Mouse (Mus musculus) lung, embryonic 14.5 days (tissue): ENCODE measurements at regions not wholly inside any gene's neighbourhood (a gene's known extent, or its start where the extent isn't known, plus 50 kb on each side); places are given as distances from the start of the nearest gene placed in this dataset.

ENCODE experiments used
- ATAC-seq: fragments of 200-750 bp; cut with Nextera tagmentation; 2 replicates; pipeline ENCODE4 v1.8.0; 2017; ENCODE audit warnings: mild to moderate bottlenecking, moderate TSS enrichment, moderate library complexity; ENCODE audit not compliant: insufficient read depth
- DNase-seq: peaks from one replicate; pipeline ENCODE4 v3.0.0-alpha.2; 2015
- H3K27ac ChIP-seq: fragments of 300-500 bp; sonication (generic); 2 replicates; pipeline ENCODE4 v1.5.1; 2014; ENCODE audit warnings: low read depth, mild to moderate bottlenecking, moderate library complexity
- H3K27me3 ChIP-seq: fragments of 300-500 bp; sonication (generic); 2 replicates; pipeline ENCODE4 v1.6.1; 2014; ENCODE audit warnings: low read length, control low read depth; ENCODE audit not compliant: insufficient read depth
- H3K36me3 ChIP-seq: fragments of 300-500 bp; sonication (generic); 2 replicates; pipeline ENCODE4 v1.6.1; 2014; ENCODE audit warnings: control low read depth; ENCODE audit not compliant: insufficient read depth
- H3K4me1 ChIP-seq: fragments of 300-500 bp; sonication (generic); 2 replicates; pipeline ENCODE4 v1.6.1; 2014; ENCODE audit warnings: antibody characterized with exemption, control low read depth; ENCODE audit not compliant: insufficient read depth
- H3K4me2 ChIP-seq: fragments of 300-500 bp; sonication (generic); 2 replicates; pipeline ENCODE4 v1.6.1; 2014; ENCODE audit warnings: mild to moderate bottlenecking
- H3K4me3 ChIP-seq: fragments of 300-500 bp; sonication (generic); 2 replicates; pipeline ENCODE4 v1.5.1; 2014; ENCODE audit warnings: low read depth, low read length
- H3K9ac ChIP-seq: fragments of 300-500 bp; sonication (generic); 2 replicates; pipeline ENCODE4 v1.6.1; 2014
- H3K9me3 ChIP-seq: fragments of 300-500 bp; sonication (generic); 2 replicates; pipeline ENCODE4 v1.6.1; 2016; ENCODE audit warnings: low read depth, low read length, control low read depth
- CTCF ChIP-seq: IDR thresholded peaks from 2 replicates; pipeline ENCODE4 v1.5.1; 2016; ENCODE audit warnings: antibody characterized with exemption, low read depth
- WGBS: fragments of 180-500 bp; shearing (Covaris S2); extraction: QIAGEN DNeasy Blood & Tissue Kit; methylation state at CpG from one replicate; pipeline ENCODE4 v1.1.7; 2014; 5-methylcytosine and 5-hydroxymethylcytosine counted together

GRCm38 (mm10) chr10:56994969-56995368 is 491.2 kb upstream of the Hsf2 start:
- no peak overlapping the region for H3K27ac ChIP-seq
- H3K4me1 ChIP-seq, result no peaks in the 10 kb centered on the region
- H3K36me3 ChIP-seq, result no peaks in the 10 kb centered on the region
- TF ChIP-seq CTCF, result no peak
- no peaks in the 10 kb centered on the region for H3K27me3 ChIP-seq
- H3K9me3 ChIP-seq, result no peaks in the 10 kb centered on the region
- no peak for ATAC-seq
- H3K4me2 ChIP-seq, result no peak overlapping the region
- H3K9ac ChIP-seq, result no peak overlapping the region
- no peak overlapping the region for H3K4me3 ChIP-seq
- no peak for DNase-seq
- WGBS, result 94% methylated on average over 3 of the region's 3 CpGs

GRCm38 (mm10) chr10:57000892-57001722 is 485.1 kb upstream of the Hsf2 start:
- Histone ChIP-seq H3K27me3 (no peaks in the 10 kb centered on the region), H3K36me3 (no peaks in the 10 kb centered on the region), H3K9me3 (no peaks in the 10 kb centered on the region), H3K4me3 (no peak overlapping the region), H3K27ac (no peak overlapping the region), H3K4me2 (peak overlapping the region; percentile 42), H3K9ac (no peak overlapping the region), H3K4me1 (no peaks in the 10 kb centered on the region)
- DNase-seq, result peak; percentile 87
- 20% methylated on average over 16 of the region's 16 CpGs for WGBS
- ATAC-seq, result peak; percentile 81
- peak; percentile 82 for TF ChIP-seq CTCF

DNA sequence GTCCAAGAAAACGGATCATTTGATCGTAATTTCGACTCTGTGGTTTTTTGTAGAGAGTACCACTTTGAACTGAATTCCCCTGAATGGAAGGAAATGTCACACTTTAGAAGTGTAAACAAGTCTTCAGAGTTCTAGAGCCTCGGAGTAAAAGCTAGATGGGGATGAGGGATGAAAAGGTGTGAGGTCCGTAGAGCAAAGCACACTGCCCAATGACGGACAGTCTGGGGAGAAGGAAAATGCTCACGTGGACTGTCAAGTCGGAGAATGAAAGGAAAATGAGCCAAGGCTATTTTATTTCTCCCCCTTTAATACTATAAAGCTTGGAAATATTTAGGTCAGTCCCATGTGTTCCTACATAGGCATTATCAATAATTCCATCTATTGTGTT is 484.5 kb upstream of the Hsf2 start:
- Histone ChIP-seq H3K4me2 (peak overlapping the region; percentile 42), H3K4me3 (no peak overlapping the region)

GRCm38 (mm10) chr10:57037641-57038040 is 448.5 kb upstream of the Hsf2 start:
- no peak for TF ChIP-seq CTCF
- 56% methylated on average over 2 of the region's 2 CpGs for WGBS

More for the DNA sequence above, 484.5 kb upstream of the Hsf2 start:
- no peaks in the 10 kb centered on the region for H3K9me3 ChIP-seq
- no peak for TF ChIP-seq CTCF
- no peaks in the 10 kb centered on the region for H3K4me1 ChIP-seq
- DNase-seq, result no peak
- H3K27ac ChIP-seq, result no peak overlapping the region
- no peak overlapping the region for H3K9ac ChIP-seq
- 47% methylated on average over 8 of the region's 8 CpGs for WGBS
- no peaks in the 10 kb centered on the region for H3K27me3 ChIP-seq
- peak; percentile 52; the same call in 1 of the 2 replicates for ATAC-seq
- H3K36me3 ChIP-seq, result no peaks in the 10 kb centered on the region

GRCm38 (mm10) chr10:57040201-57040600 is 446.0 kb upstream of the Hsf2 start:
- 46% methylated on average over 5 of the region's 5 CpGs for WGBS
- no peak overlapping the region for H3K9ac ChIP-seq
- H3K27me3 ChIP-seq, result no peaks in the 10 kb centered on the region
- no peak overlapping the region for H3K4me2 ChIP-seq
- H3K4me3 ChIP-seq, result no peak overlapping the region
- no peak overlapping the region for H3K27ac ChIP-seq
- no peak for ATAC-seq
- no peak for DNase-seq
- TF ChIP-seq CTCF, result no peak
- H3K36me3 ChIP-seq, result no peaks in the 10 kb centered on the region
- H3K9me3 ChIP-seq, result no peaks in the 10 kb centered on the region
- H3K4me1 ChIP-seq, result no peaks in the 10 kb centered on the region

More at GRCm38 (mm10) chr10:57037641-57038040, 448.5 kb upstream of the Hsf2 start:
- ATAC-seq, result peak; percentile 71; the same call in 1 of the 2 replicates
- peak; percentile 73 for DNase-seq
- Histone ChIP-seq H3K36me3 (no peaks in the 10 kb centered on the region), H3K27ac (no peak overlapping the region), H3K27me3 (no peaks in the 10 kb centered on the region), H3K9ac (no peak overlapping the region), H3K4me1 (no peaks in the 10 kb centered on the region), H3K9me3 (no peaks in the 10 kb centered on the region), H3K4me2 (no peak overlapping the region), H3K4me3 (no peak overlapping the region)

DNA sequence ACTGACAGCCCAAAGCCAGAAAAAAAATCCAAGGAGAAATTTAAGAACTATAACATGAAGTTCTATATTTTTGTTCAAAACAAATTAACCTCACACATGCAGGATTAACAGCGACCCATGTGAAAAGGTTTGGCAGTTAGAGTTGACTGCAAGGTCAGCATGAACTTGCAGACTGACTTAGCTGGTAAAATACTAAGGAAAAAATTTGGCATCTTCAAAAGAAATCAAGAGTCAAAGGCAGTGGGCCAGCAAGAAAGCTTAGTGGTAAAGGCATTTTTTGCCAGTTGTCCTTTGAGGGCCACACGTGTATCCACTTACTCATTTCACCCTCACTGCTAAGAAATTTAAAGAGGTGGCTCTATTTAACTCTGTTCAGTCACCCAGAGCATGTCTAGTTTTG is 440.2 kb upstream of the Hsf2 start:
- ATAC-seq, result no peak
- no peaks in the 10 kb centered on the region for H3K9me3 ChIP-seq
- H3K27ac ChIP-seq, result no peak overlapping the region
- no peaks in the 10 kb centered on the region for H3K4me1 ChIP-seq
- no peaks in the 10 kb centered on the region for H3K36me3 ChIP-seq
- H3K9ac ChIP-seq, result no peak overlapping the region
- H3K27me3 ChIP-seq, result no peaks in the 10 kb centered on the region
- H3K4me3 ChIP-seq, result no peak overlapping the region
- no peak for TF ChIP-seq CTCF
- DNase-seq, result no peak
- WGBS, result 68% methylated on average over 2 of the region's 2 CpGs
- H3K4me2 ChIP-seq, result no peak overlapping the region

- Histone ChIP-seq H3K27me3 (no peaks in the 10 kb centered on the region), H3K4me3 (no peak overlapping the region), H3K4me2 (no peak overlapping the region), H3K9ac (no peak overlapping the region), H3K4me1 (no peaks in the 10 kb centered on the region), H3K27ac (no peak overlapping the region), H3K36me3 (no peaks in the 10 kb centered on the region), H3K9me3 (no peaks in the 10 kb centered on the region)
- DNase-seq (peak; percentile 14), ATAC-seq (no peak)
- WGBS, result 36% methylated on average over 2 of the region's 2 CpGs
- TF ChIP-seq CTCF, result no peak
Measured at GRCm38 (mm10) chr10:57046891-57047290, 439.3 kb upstream of the Hsf2 start.
